Mouse (Mus musculus) kidney, embryonic 14.5 days (tissue): ENCODE data around the gene Dnm1l. TPM values are rescaled to one million over a fixed set of nuclear protein-coding genes. Genes with fewer than 3 reads are reported as not detected.
"Not testable (repeated sequence)": the region's sequence is repeated elsewhere in the genome, so short reads cannot be mapped to it uniquely, and the experiment has no call there.

ENCODE experiments used
- ATAC-seq: fragments of 200-750 bp; cut with Nextera tagmentation; 2 replicates; pipeline ENCODE4 v1.8.0; 2017; ENCODE audit warnings: moderate number of reproducible peaks, mild to moderate bottlenecking, moderate TSS enrichment, moderate library complexity; ENCODE audit not compliant: low FRiP score, low TSS enrichment
- H3K27ac ChIP-seq: fragments of 300-500 bp; sonication (generic); 2 replicates; pipeline ENCODE4 v1.5.1; 2014; ENCODE audit warnings: low read depth, mild to moderate bottlenecking, low read length, moderate library complexity, mixed read lengths
- H3K27me3 ChIP-seq: fragments of 300-500 bp; sonication (generic); 2 replicates; pipeline ENCODE4 v1.6.1; 2014; ENCODE audit warnings: mild to moderate bottlenecking, low read length; ENCODE audit not compliant: control insufficient read depth, insufficient read depth
- H3K36me3 ChIP-seq: fragments of 300-500 bp; sonication (generic); 2 replicates; pipeline ENCODE4 v1.6.1; 2014; ENCODE audit warnings: low read length, mixed read lengths; ENCODE audit not compliant: control insufficient read depth, insufficient read depth
- H3K4me1 ChIP-seq: fragments of 300-500 bp; sonication (generic); 2 replicates; pipeline ENCODE4 v1.6.1; 2014; ENCODE audit warnings: low read length, mixed read lengths; ENCODE audit not compliant: control insufficient read depth, insufficient read depth
- H3K4me2 ChIP-seq: fragments of 300-500 bp; sonication (generic); replicated peaks from 2 replicates; pipeline ENCODE4 v1.6.1; 2014; ENCODE audit warnings: low read depth, mild to moderate bottlenecking, low read length
- H3K4me3 ChIP-seq: fragments of 300-500 bp; sonication (generic); 2 replicates; pipeline ENCODE4 v1.5.1; 2014; ENCODE audit warnings: mild to moderate bottlenecking, low read length
- H3K9ac ChIP-seq: fragments of 300-500 bp; sonication (generic); 2 replicates; pipeline ENCODE4 v1.6.1; 2014; ENCODE audit warnings: low read depth, mild to moderate bottlenecking, low read length, moderate library complexity
- H3K9me3 ChIP-seq: fragments of 300-500 bp; sonication (generic); 2 replicates; pipeline ENCODE4 v1.6.1; 2016; ENCODE audit warnings: low read length; ENCODE audit not compliant: control insufficient read depth
- WGBS: fragments of 180-500 bp; shearing (Covaris S2); extraction: QIAGEN DNeasy Blood & Tissue Kit; methylation state at CpG from one replicate; pipeline ENCODE4 v1.1.7; 2014; 5-methylcytosine and 5-hydroxymethylcytosine counted together
- polyA plus RNA-seq: library from polyadenylated mRNA; unstranded; fragments of >200 nt; fragmentation: Nextera tagmentation; extraction: Ambion mirVana; gene quantifications from 2 replicates; pipeline ENCODE4 v1.2.1, GENCODE M21; 2014

Dnm1l gene
- polyA plus RNA-seq, result 53.6 and 61.9 TPM in 2 replicates

DNA sequence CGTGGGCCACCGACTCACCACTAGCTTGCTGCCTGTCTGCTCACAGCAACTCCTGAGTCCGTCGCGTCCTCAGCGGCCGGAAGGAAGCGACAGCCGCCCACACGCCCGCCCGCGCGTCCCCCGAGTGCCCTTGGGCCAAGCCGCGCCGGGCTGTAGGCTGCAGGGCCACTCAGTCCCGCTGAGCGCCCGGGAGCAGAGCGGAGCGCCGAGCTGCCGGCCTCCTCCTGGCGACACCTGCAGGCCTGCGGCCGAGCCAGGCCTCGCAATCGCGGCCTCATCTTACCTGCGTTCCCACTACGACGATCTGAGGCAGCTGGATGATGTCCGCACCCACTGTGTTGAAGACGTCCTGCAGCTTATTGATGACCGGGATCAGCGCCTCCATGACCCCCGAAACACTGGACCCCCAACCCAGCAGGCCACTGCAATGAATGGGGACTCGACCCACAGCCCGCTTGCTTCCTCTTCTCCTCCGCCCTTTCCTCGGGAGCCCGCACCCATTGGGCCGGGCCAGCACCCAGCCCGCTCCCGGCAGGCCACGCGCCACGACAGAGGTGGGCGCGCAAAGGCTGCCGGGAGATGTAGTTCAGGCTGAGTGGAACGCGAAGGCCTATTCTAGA lies at the start of gene Dnm1l:
TSS of gene Dnm1l (minus strand) at position 479 of the 620 bp plus-strand sequence.
- Histone ChIP-seq H3K4me3 (peak within 1 kb of the TSS; percentile 70), H3K4me1 (peaks cover 7% of the 10 kb centered on the region), H3K27ac (peak within 1 kb of the TSS; percentile 83), H3K9me3 (no peaks in the 10 kb centered on the region; the same call in 1 of the 2 replicates), H3K4me2 (peak within 1 kb of the TSS; percentile 68), H3K9ac (peak within 1 kb of the TSS; percentile 80), H3K27me3 (no peaks in the 10 kb centered on the region), H3K36me3 (no peaks in the 10 kb centered on the region)
- peak; percentile 100 for ATAC-seq
- under 1% methylated on average over 55 of the region's 55 CpGs for WGBS

DNA sequence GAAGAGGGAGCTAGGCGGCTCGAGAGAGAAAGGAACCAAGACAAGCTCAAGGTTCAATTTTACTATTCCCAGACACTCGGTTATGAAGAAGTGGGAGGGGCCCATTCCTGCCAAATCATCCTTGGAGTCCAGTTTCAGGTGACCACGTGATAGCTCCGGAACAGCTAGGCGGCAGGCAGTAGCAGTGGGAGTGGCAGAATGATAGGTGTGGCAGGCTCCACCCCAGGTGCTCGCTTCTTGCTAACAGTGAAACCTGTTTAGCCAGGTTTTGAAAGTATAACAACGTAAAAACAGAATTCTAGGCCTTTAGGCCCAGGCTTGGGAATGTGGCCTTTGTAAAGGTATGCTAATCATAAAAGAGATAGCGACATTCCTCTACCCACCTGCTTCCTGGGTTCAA lies 8.5 kb upstream of the Dnm1l start:
- ATAC-seq, H3K4me3 ChIP-seq, H3K9me3 ChIP-seq, H3K27ac ChIP-seq, H3K4me2 ChIP-seq, H3K9ac ChIP-seq, H3K36me3 ChIP-seq, H3K27me3 ChIP-seq, H3K4me1 ChIP-seq: not testable (repeated sequence)
- WGBS, result 57% methylated on average over 8 of the region's 9 CpGs

DNA sequence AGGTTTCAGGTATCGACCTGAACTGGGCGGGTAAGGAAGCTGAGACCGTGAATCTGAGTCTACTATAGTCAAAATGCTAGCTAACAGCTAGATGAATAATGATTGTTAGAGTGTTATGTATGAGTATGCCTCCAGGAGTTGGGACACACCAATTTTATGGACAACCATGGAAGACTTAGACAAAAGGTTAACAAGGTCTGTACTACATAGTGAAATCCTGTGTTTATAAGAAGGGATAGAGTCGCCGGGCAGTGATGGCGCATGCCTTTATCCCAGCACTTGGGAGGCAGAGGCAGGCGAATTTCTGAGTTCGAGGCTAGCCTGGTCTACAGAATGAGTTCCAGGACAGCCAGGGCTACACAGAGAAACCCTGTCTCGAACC lies 333 bp upstream of the Dnm1l start:
- Histone ChIP-seq H3K9ac (peak overlapping the region; percentile 80; the same call in 1 of the 2 replicates), H3K4me3 (peak overlapping the region; percentile 70), H3K4me2 (peak overlapping the region; percentile 68)
- not testable (repeated sequence) for H3K27ac ChIP-seq, H3K9me3 ChIP-seq, H3K27me3 ChIP-seq, H3K4me1 ChIP-seq, ATAC-seq, H3K36me3 ChIP-seq
- WGBS, result 56% methylated on average over 9 of the region's 9 CpGs

DNA sequence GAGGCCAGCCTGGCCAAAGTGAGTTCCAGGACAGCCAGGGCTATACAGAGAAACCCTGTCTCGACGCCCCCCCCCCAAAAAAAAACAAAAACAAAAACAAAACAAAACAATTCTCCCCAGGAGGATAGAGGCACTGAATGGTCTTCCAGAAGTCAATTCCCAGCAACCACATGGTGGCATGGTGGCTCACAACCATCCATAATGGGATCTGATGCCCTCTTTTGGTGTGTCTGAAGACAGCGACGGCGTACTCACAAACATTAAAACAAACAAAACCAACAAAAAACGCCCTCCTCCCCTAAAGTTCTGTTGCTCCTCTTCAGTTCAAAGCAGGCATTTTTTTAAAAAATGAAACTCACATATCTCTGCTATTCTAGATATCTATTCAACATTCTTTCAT lies 851 bp downstream of the Dnm1l start:
- H3K9ac ChIP-seq, result peak overlapping the region; percentile 80
- H3K4me3 ChIP-seq, result peak overlapping the region; percentile 70
- H3K27me3 ChIP-seq, result no peaks in the 10 kb centered on the region
- H3K4me1 ChIP-seq, result peaks cover 7% of the 10 kb centered on the region
- peak overlapping the region; percentile 83; the same call in 1 of the 2 replicates for H3K27ac ChIP-seq
- no peaks in the 10 kb centered on the region; the same call in 1 of the 2 replicates for H3K9me3 ChIP-seq
- no peaks in the 10 kb centered on the region for H3K36me3 ChIP-seq
- 8% methylated on average over 6 of the region's 6 CpGs for WGBS
- peak overlapping the region; percentile 68 for H3K4me2 ChIP-seq
- ATAC-seq, result no peak

DNA sequence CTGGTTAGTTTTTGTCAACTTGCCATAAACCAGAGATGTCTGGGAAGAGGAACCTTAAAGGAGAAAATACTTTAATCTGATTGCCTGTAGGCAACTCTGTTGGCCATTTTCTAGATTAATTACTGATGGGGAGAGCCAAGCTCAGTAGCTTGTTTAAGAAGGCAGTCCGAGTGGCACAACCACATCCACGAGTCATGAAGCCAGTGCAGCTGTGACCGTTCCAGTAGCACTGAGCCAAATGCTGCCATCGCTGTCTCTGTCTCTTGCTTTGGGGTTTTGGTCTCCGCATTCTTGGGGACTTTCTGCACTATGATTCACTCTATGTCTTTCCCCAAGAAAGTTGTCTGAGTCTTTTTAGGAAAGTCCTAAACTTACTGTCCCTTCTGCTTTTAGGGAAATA lies 12.3 kb downstream of the Dnm1l start:
- Histone ChIP-seq H3K36me3 (peaks cover 10% of the 10 kb centered on the region), H3K4me2 (no peak overlapping the region), H3K9me3 (no peaks in the 10 kb centered on the region), H3K27me3 (no peaks in the 10 kb centered on the region), H3K27ac (no peak overlapping the region), H3K9ac (no peak overlapping the region), H3K4me3 (no peak overlapping the region), H3K4me1 (no peaks in the 10 kb centered on the region)
- 89% methylated on average over 5 of the region's 5 CpGs for WGBS
- ATAC-seq, result no peak

DNA sequence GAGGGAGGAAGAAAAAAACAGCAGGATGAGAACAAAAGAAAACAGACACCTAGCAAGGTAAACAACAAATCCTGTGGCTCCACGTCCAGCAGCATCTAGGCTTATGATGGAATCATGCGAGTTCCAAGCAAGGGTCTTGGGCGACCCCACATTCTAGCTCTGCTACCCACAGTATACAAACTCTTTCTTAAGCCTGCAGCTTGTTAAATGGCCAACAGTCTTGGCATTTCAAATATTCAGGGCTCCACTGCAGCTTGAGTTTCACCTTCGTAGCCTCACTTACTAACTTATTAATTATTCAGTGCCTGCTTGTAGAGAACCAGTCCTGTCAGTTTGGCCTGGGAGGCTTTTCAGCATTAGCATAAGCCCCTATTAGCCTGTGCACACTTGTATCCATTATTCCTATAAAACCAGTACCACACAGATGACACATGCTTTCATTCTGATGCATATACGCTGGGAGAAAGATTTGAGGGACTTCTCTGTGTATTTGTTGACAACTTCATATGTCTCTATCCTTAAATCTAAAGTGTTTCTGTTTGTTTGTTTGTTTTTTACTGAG lies 32.9 kb downstream of the Dnm1l start:
- no peak overlapping the region for H3K27ac ChIP-seq
- H3K4me3 ChIP-seq, result no peak overlapping the region
- ATAC-seq, result no peak
- no peaks in the 10 kb centered on the region for H3K9me3 ChIP-seq
- WGBS, result 87% methylated on average over 5 of the region's 5 CpGs
- H3K9ac ChIP-seq, result no peak overlapping the region
- H3K36me3 ChIP-seq, result peaks cover 45% of the 10 kb centered on the region
- no peaks in the 10 kb centered on the region for H3K4me1 ChIP-seq
- no peak overlapping the region for H3K4me2 ChIP-seq
- H3K27me3 ChIP-seq, result no peaks in the 10 kb centered on the region

DNA sequence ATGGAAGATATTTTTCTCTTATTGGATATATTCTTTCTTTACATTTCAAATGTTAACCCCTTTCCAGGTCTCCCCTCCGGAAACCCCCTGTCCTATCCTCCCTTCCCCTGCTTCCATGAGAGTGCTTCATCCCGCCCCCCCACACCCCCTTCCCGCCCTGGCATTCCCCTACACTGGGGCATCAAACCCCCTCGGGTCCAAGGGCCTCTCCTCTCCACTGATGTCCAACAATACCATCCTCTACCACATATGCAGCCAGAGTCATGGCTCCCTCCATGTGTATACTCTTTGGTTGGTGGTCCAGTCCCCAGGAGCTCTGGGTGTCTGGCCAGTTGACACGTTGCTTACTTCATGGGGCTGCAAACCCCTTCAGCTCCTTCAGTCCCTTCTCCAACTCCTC lies 47.4 kb downstream of the Dnm1l start:
- WGBS, result 85% methylated on average over 5 of the region's 5 CpGs
- Histone ChIP-seq H3K9me3 (no peaks in the 10 kb centered on the region), H3K27me3 (no peaks in the 10 kb centered on the region), H3K9ac (no peak overlapping the region), H3K36me3 (peaks cover 71% of the 10 kb centered on the region), H3K4me3 (no peak overlapping the region), H3K4me1 (no peaks in the 10 kb centered on the region), H3K27ac (no peak overlapping the region), H3K4me2 (no peak overlapping the region)
- ATAC-seq, result no peak

DNA sequence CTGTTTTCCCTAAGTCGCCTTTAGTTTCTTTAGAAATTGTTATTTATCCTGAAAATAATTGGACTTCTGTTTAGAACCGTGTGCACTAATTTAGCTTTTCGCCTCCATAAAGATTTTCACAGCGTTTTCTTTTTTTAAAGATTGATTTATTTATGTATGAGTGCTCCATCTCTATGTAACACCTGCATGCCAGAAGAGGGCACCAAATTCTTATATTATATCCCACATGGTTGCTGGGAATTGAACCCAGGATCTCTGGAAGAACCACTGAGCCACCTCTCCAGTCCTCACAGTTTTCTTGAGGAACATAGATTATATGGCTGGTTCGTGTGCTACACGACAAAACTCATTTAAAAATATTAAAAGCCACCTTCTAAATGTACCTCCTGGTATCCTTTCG lies 54.9 kb downstream of the Dnm1l start:
- H3K9ac ChIP-seq, result peak overlapping the region; percentile 91; the same call in 1 of the 2 replicates

DNA sequence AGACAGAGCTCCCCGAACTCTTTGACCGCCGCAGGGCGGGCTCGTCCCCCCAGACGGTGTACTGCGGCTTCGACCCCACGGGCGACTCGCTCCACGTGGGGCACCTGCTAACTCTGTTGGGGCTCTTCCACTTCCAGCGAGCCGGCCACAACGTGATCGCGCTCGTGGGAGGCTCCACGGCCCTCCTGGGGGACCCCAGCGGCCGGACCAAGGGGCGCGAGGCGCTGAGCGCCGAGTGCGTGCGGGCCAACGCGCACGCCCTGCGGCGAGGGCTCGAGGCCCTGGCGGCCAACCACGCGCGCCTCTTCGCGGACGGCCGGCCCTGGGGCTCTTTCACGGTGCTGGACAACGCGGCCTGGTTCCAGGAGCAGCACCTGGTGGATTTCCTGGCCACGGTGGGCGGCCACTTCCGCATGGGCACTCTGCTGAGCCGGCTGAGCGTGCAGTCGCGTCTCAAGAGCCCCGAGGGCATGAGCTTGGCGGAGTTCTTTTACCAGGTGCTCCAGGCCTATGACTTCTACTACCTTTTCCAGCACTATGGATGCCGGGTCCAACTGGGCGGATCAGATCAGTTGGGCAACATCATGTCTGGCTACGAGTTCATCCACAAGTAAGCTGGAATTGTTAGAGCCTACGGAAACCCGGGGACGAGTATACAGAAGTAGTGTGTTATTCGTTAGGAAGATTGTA lies 55.5 kb downstream of the Dnm1l start:
- H3K4me2 ChIP-seq, result peak overlapping the region; percentile 74
- H3K9ac ChIP-seq, result peak overlapping the region; percentile 91
- H3K27me3 ChIP-seq, result no peaks in the 10 kb centered on the region
- H3K9me3 ChIP-seq, result no peaks in the 10 kb centered on the region
- peaks cover 24% of the 10 kb centered on the region for H3K36me3 ChIP-seq
- peaks cover 16% of the 10 kb centered on the region for H3K4me1 ChIP-seq
- ATAC-seq, result peak; percentile 72
- peak overlapping the region; percentile 95 for H3K27ac ChIP-seq
- peak overlapping the region; percentile 97 for H3K4me3 ChIP-seq
- under 1% methylated on average over 60 of the region's 61 CpGs for WGBS

More for the DNA sequence above, 54.9 kb downstream of the Dnm1l start:
- WGBS, result 18% methylated on average over 7 of the region's 7 CpGs
- ATAC-seq, result no peak
- H3K27me3 ChIP-seq, result no peaks in the 10 kb centered on the region
- no peaks in the 10 kb centered on the region for H3K9me3 ChIP-seq
- H3K27ac ChIP-seq, result no peak overlapping the region; the same call in 1 of the 2 replicates
- H3K36me3 ChIP-seq, result peaks cover 27% of the 10 kb centered on the region
- H3K4me3 ChIP-seq, result peak overlapping the region; percentile 97
- peak overlapping the region; percentile 74 for H3K4me2 ChIP-seq
- H3K4me1 ChIP-seq, result peaks cover 16% of the 10 kb centered on the region
